Mouse (Mus musculus): ENCODE measurements around the gene Lrrn4. TPM values are rescaled to one million over a fixed set of nuclear protein-coding genes. Genes with fewer than 3 reads are reported as not detected.

Gene Lrrn4
- 1 to 10 TPM in 1 of 2 experiments, under 1 TPM in 1; 0.51 to 1.0 TPM for polyA plus RNA-seq (2017; shearing (Covaris generic))

DNA sequence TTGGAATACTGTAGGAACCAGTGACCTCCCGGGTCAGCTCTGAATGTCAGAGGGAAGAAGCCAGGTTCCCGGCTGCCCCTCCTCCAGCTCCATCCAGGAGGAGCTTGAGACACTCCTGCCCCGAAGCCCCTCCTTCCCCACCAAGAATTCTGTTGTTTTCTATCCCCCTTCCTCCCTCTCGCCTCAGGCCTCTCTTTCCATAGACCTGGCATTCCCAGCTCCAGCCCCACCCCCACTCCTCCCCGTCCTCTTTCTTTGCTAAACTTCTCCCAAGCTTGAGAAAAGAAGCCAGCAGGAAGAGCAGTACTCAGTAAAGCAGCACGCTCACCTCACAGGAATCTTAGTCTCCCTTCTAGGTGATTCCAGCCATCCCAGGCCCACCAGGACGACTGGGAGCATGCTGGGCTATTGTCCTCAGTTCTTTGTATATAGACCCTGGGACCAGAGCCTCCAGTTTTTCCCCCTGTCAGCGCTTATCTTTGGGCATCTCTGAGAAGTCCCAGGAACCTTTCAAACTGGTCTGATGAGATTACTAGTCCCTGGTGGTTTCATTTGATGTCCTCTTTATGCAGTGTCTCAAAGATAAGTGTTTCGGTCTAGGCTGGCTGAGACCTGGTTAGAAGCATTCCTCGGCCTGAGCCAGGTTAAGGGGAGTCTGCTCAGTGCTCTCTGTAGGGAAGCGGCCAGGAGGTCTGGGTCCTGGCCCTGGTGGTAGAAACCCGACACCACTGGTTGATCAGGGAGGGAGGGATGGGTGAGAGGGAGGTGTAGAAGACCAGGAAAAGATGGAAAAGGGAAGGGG, at the start of gene Lrrn4:
Lrrn4 (minus strand) TSS at position 48 of the 802 bp plus-strand sequence.
- no peak for ATAC-seq

DNA sequence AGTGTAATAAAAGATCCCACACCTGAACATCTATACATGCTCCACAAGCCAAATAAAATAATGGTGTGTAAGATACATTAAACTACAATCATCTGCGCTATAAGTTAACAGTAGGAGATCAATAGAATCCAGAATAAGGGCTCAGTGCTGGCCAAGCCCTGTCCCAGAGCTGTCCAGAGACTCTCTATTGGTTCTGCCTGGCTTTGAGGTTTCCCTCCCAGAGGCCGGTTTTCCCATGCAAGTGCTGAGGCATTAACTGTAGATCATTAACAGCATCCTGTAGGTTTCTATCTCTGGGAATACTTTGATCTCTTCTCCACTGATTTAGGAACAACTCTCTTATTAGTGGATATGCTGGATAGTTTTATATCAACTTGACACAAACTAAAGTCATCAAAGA, 48.3 kb upstream of the Lrrn4 start:
- no peak for ATAC-seq

DNA sequence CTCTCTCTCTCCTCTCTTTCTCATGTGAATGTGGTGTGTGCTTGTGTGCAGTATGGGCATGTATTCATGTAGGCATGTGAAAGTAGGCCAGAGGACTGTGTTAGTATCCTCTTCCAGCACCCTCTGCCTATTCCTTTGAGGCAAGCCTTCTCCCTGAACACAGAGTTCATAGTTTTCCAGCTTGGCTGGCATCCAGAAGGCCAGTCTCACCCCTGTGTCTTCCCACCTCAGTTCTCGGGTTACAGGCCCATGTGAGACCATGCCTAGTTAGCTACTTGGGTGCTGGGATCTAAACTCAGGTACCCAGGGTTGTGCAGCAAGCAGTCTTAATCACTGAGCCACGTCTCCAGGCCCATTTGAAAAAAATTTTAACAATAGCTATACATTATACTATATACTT, 47.2 kb upstream of the Lrrn4 start:
- ATAC-seq, result no peak

DNA sequence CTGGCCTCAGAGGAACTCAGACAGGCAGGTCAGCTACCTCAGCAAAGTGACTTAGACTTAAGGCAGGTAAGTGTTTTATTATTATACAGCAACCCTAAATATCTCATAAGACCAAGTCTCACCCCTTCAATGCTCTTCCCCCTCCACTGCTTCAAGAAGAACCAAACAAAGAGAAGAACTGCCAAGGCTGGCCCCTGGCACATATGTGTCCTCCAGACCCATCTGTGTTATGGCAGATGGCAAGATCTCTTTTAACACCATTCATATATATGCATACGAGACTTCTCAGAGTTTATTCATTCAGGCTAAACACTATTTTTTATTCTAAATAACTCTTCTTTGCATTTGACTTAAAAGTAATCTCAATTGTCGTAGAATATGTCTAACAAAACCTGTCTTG, 46.6 kb upstream of the Lrrn4 start:
- no peak for ATAC-seq

GRCm38 (mm10) chr2:132923290-132924085, 42.8 kb upstream of the Lrrn4 start:
- ATAC-seq, result no peak

GRCm38 (mm10) chr2:132922076-132922873, 41.6 kb upstream of the Lrrn4 start:
- ATAC-seq, result no peak

DNA sequence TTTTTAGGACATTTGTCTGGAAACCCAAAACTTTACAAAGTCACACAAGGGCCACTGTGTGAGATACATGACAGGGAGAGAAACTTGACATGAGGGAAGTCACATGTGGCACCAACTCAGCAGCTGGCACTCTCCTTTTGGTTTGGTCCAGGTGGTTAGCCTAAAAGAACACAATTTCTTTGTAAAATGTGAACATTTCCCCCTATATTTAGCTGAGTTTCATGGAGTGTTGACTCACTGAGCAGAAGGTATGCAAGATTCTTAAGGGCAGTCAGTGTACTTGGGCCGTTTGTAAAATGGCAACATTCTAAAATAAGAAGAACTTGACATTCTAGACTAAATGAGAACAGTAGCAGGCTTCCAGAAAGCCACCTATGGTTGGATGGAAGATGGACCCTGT, 34.1 kb upstream of the Lrrn4 start:
- ATAC-seq, result no peak

GRCm38 (mm10) chr2:132906763-132907162, 26.1 kb upstream of the Lrrn4 start:
- no peak for ATAC-seq

- ATAC-seq, result no peak
These were observed 24.3 kb upstream of the Lrrn4 start for GRCm38 (mm10) chr2:132904961-132905360.

GRCm38 (mm10) chr2:132903498-132903897, 22.8 kb upstream of the Lrrn4 start:
- ATAC-seq, result peak; percentile 85

GRCm38 (mm10) chr2:132902056-132902455, 21.4 kb upstream of the Lrrn4 start:
- no peak for ATAC-seq

DNA sequence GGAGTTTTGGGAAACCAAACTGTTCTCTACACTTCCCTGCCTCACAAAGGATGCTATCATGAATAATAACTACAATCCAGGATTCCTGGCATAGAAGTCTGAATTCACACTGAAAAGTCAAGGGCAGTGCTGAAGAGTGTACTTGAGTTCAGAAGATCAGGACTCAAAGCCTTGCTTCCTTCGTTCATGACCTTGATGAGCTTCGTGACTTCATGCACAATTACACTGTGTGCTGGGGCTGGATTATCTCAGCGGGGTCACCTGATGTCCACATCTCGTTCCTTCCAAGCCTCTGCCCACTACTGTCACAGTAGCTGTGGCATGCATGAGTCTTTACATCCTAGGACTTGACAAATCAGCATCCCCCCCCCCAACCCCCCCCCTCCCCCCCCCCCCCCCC, 20.9 kb upstream of the Lrrn4 start:
- ATAC-seq, result no peak

DNA sequence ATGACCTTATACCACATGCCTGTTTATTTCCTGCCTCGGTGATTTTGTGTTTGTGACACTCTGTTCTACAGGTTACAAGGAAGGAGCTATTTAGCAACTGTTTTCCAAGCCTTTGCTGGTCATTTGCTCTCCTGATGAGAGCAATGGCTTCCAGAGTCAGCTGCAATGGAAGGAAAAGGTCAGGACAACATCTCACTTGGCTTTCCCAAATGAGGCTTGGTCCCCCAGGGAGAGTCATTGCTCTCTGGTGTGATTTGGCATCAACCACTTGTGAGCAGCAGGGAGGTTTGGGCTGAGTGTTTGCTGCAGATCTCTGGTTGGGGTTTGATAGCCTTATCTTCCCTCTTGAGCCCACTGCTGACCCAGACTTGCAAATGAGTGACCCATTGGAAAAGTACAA, 19.9 kb upstream of the Lrrn4 start:
- no peak for ATAC-seq

DNA sequence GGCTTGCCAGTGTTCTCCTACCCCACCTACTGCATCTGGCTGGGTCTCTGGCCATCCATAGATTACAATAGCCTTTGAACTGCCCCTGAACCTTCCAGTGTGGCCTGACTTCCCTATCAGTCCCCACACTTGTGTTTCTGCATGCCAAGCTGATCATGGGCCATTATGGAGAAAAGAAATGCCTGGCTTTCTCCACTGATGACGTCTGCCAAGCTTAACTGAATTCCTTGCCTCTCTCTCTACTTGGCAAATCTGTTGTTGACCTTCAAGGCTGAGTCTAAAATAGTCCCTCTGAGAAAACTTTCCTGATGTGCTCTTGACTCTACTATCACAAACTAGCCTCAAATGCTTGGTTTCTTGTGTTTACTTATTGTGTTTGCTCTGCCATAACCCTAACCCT, 17.5 kb upstream of the Lrrn4 start:
- ATAC-seq, result no peak

DNA sequence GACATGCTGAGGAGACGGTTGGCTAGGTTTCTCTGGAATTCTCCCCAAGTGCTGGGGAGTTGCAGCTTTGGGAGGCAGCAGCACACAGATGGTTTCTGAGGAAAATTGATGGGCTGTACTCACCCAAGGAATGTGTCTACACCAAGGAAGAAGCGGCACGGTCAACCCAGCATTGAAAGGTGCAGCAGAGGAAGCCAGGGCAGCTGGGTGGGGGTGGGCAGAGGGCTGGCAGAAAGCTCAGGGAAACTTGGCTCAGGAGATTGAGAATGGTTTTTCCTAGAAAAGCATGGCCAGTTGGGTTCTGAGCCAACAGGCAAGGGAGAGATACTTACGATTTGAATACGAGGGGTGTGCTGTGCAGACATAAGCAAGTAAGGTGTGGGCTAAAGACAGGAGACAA, 13.1 kb upstream of the Lrrn4 start:
- no peak for ATAC-seq

GRCm38 (mm10) chr2:132885312-132885711, 4.6 kb upstream of the Lrrn4 start:
- no peak for ATAC-seq

- ATAC-seq, result no peak
These were observed 3.7 kb upstream of the Lrrn4 start for GRCm38 (mm10) chr2:132884303-132884967.

DNA sequence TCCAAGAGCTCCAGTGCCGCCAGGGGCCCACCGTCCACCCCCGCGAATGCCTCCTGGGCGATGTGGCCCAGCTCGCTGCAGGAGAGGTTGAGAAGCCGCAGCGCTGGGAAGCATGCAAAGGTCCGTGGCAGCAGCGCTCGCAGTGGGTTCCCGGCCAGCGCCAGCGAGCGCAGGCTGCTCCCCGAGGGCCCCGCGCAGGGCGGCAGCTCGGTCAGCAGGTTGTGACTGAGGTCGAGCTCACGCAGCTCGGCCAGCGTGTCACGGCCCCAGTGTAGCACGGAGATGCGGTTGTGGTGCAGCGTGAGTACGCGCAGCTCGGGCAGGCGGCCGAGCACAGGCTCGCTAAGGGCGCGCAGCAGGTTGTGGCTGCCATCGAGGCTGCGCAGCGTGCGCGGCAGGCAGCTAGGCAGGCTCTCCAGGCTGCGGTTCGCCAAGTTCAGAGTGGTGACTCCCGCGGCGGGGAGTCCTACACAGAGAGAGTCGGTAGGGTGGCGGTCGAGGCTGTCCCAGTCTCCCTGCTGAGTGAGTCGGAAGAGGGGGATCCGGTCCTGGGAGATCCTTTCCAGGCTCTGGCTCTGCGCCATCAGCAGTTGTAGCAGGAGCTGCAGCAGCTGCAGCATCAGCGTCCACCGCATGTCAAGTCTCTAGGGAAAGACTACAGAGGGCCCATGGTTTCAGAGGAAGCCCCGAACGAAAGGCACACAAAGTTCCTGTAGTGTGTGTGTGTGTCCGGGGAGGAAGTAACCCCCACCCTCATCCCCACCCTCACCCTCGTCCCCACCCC, 1.2 kb downstream of the Lrrn4 start:
- peak; percentile 32 for ATAC-seq

DNA sequence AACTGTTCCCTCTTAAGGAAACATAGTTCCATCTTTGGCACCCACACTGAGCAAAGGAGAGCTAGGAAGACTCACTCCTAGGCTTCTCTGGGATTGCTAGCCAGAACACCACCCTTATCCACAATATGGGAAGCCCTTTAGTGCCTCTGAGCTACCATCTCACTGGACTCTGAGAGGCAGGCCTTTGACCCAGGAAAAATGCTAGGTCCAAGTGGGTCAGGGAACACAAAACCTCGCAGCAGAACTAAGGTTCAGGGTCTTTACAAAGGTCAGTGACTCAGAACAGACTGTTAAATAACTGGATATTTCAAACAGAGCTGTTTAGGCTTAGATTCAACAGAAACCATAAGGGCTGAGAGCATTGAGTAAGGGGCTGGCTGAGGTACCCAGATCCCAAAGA, 3.7 kb downstream of the Lrrn4 start:
- no peak for ATAC-seq

GRCm38 (mm10) chr2:132873657-132874326, 6.9 kb downstream of the Lrrn4 start:
- peak; percentile 92 for ATAC-seq

DNA sequence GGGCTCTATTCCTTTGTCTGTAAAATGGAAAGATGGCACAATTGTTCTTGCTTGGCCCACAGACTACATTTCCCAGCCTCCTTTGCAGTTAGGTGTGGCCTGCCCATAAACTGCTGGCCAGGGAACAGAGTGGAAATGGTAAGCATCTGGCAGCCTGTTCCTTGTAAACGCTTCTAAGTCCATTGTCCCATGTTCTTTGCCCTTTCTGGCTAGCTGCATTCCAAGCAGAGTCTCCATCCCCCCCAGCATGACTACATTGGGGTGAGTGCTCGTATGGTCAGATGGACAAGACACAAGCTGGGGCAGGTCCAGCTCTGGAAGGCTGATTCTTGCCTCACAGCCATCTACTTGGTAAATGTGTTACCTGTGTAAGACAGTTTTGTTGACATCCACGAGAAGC, 9.0 kb downstream of the Lrrn4 start:
- ATAC-seq, result no peak
